Mouse (Mus musculus) brown adipose tissue, adult 24 weeks (tissue): ENCODE data around the gene Ccnj. TPM values are rescaled to one million over a fixed set of nuclear protein-coding genes. Genes with fewer than 3 reads are reported as not detected.

Experiments used
- H3K27ac ChIP-seq: fragments of 200-500 bp; replicated peaks from 2 replicates; pipeline ENCODE4 v1.5.1; 2012; ENCODE audit warnings: low read depth, mild to moderate bottlenecking, low read length
- H3K4me1 ChIP-seq: fragments of 200-500 bp; 2 replicates; pipeline ENCODE4 v1.6.1; 2012; ENCODE audit warnings: low read length, mixed read lengths; ENCODE audit not compliant: control insufficient read depth, insufficient read depth, insufficient read length
- H3K4me3 ChIP-seq: fragments of 200-500 bp; 2 replicates; pipeline ENCODE4 v1.5.1; 2012; ENCODE audit warnings: low read depth, mild to moderate bottlenecking, low read length, moderate library complexity; ENCODE audit not compliant: insufficient read depth
- polyA plus RNA-seq: library from polyadenylated mRNA; stranded (reverse); fragments of >200 nt; gene quantifications from 2 replicates; pipeline ENCODE4 v1.2.4, GENCODE M21; 2012; ENCODE audit not compliant: missing spikeins, insufficient read depth, insufficient read length

The Ccnj gene
- 2.1 and 2.8 TPM in 2 replicates for polyA plus RNA-seq

GRCm38 (mm10) chr19:40830703-40831415 lies at the start of gene Ccnj:
Gene Ccnj, plus strand, starts transcription at chr19:40831279.
- Histone ChIP-seq H3K4me1 (0 out of 2 replicates have a peak, but pooled peaks cover 2% of the 10 kb centered on the region), H3K27ac (peak within 1 kb of the TSS; percentile 7; the same call in 1 of the 2 replicates), H3K4me3 (peak within 1 kb of the TSS; percentile 95)

GRCm38 (mm10) chr19:40788004-40788714 lies 42.9 kb upstream of the Ccnj start:
- no peaks in the 10 kb centered on the region for H3K4me1 ChIP-seq
- H3K4me3 ChIP-seq: no peak overlapping the region
- H3K27ac ChIP-seq: no peak overlapping the region

DNA sequence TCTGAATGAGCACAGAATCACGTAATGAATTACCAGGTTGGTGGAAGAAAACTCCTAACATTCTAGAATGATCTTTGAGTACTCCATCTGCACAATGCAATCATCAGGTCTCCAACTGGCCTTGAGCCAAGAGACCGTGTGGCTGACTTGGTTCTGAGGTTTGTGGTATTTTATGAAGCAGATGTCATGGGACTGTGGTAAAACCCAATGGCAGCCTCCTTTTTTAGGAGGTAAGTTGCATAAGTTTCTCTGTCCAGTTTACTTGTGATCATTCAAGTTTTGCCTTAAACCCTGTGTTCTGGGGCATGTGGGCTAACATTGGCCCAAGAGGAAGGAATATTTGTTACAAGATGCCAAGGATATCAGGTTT lies 42.4 kb upstream of the Ccnj start:
- no peak overlapping the region for H3K4me3 ChIP-seq
- H3K4me1 ChIP-seq: no peaks in the 10 kb centered on the region
- no peak overlapping the region for H3K27ac ChIP-seq

- Histone ChIP-seq H3K27ac (no peak overlapping the region), H3K4me1 (no peaks in the 10 kb centered on the region), H3K4me3 (no peak overlapping the region)
Observed at GRCm38 (mm10) chr19:40805176-40805737, 25.8 kb upstream of the Ccnj start.

- H3K27ac ChIP-seq: no peak overlapping the region
- H3K4me1 ChIP-seq: no peaks in the 10 kb centered on the region
- no peak overlapping the region for H3K4me3 ChIP-seq
Observed at GRCm38 (mm10) chr19:40809858-40810257, 21.2 kb upstream of the Ccnj start.

GRCm38 (mm10) chr19:40811840-40812239 lies 19.2 kb upstream of the Ccnj start:
- Histone ChIP-seq H3K27ac (no peak overlapping the region), H3K4me3 (no peak overlapping the region), H3K4me1 (no peaks in the 10 kb centered on the region)

GRCm38 (mm10) chr19:40812778-40813177 lies 18.3 kb upstream of the Ccnj start:
- Histone ChIP-seq H3K4me1 (no peaks in the 10 kb centered on the region), H3K4me3 (no peak overlapping the region), H3K27ac (no peak overlapping the region)

DNA sequence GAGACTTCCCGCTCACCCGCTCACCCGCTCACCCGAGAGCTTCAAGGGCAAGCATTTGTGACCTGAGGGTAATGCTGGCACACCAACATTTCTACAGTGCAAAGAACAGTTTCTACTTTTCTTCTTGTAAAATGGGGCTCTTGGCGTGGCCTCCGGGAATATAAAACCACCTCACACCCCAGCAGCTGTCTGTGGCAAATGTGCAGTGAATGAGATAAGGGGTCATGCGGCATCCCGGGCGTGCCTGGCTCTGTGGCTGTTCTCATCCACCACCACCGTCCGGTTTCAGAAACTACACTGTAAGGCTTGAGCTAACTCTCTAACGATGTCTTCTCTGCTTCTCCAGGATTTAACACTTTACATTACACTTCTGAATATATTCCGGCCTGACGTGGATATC lies 17.7 kb upstream of the Ccnj start:
- H3K4me3 ChIP-seq: no peak overlapping the region
- H3K4me1 ChIP-seq: no peaks in the 10 kb centered on the region
- no peak overlapping the region for H3K27ac ChIP-seq

GRCm38 (mm10) chr19:40815645-40816183 lies 15.4 kb upstream of the Ccnj start:
- Histone ChIP-seq H3K27ac (no peak overlapping the region), H3K4me3 (no peak overlapping the region), H3K4me1 (no peaks in the 10 kb centered on the region)

- Histone ChIP-seq H3K4me3 (no peak overlapping the region), H3K27ac (no peak overlapping the region), H3K4me1 (no peaks in the 10 kb centered on the region)
Observed at GRCm38 (mm10) chr19:40817901-40818532, 13.1 kb upstream of the Ccnj start.

- no peak overlapping the region for H3K4me3 ChIP-seq
- H3K4me1 ChIP-seq: no peaks in the 10 kb centered on the region
- no peak overlapping the region for H3K27ac ChIP-seq
Observed at GRCm38 (mm10) chr19:40818764-40819163, 12.3 kb upstream of the Ccnj start.

- H3K27ac ChIP-seq: no peak overlapping the region
- H3K4me3 ChIP-seq: no peak overlapping the region
- H3K4me1 ChIP-seq: no peaks in the 10 kb centered on the region
Observed at GRCm38 (mm10) chr19:40821306-40821825, 9.7 kb upstream of the Ccnj start.

GRCm38 (mm10) chr19:40825636-40826035 lies 5.4 kb upstream of the Ccnj start:
- Histone ChIP-seq H3K4me3 (no peak overlapping the region), H3K27ac (no peak overlapping the region), H3K4me1 (no peaks in the 10 kb centered on the region)

GRCm38 (mm10) chr19:40826735-40827134 lies 4.3 kb upstream of the Ccnj start:
- Histone ChIP-seq H3K4me3 (no peak overlapping the region), H3K4me1 (no peaks in the 10 kb centered on the region), H3K27ac (no peak overlapping the region)

GRCm38 (mm10) chr19:40830198-40830597 lies 881 bp upstream of the Ccnj start:
- peak overlapping the region; percentile 95; the same call in 1 of the 2 replicates for H3K4me3 ChIP-seq
- 0 out of 2 replicates have a peak, but pooled peaks cover 2% of the 10 kb centered on the region for H3K4me1 ChIP-seq
- H3K27ac ChIP-seq: no peak overlapping the region
